ENCODE assay signal across 27 mouse cellular contexts in genomic region chr19:23817196-23817595, GRCm38 (mm10). TPM values are rescaled to one million over a fixed set of nuclear protein-coding genes. Genes with fewer than 3 reads are reported as not detected.
DNase-seq lines count a peak whose midpoint lies in the region; ATAC-seq and TF ChIP-seq lines count a peak whose summit lies in the region.
"Had no signal": no experiment of that assay in that cellular context is flagged by ENCODE, and none has a peak within 500 bp of the region (broad histone marks: within the 10 kb centered on the region; RNA-seq: fewer than 3 reads in every experiment).

No protein-coding gene starts in this region.

- no peaks in the 10 kb centered on the region for H3K9me3 ChIP-seq in hindbrain, embryonic 13.5 days
- H3K9me3 ChIP-seq in hindbrain, embryonic 10.5 days = no peaks in the 10 kb centered on the region
- H3K9me3 ChIP-seq in kidney, embryonic 15.5 days (replicated peaks) = no peaks in the 10 kb centered on the region
- H3K9me3 ChIP-seq: embryonic facial prominence, embryonic 13.5 days; embryonic facial prominence, embryonic 15.5 days; forebrain, embryonic 10.5 days; forebrain, embryonic 12.5 days had no signal

- no peak overlapping the region for H3K4me3 ChIP-seq in hindbrain, embryonic 13.5 days
- no peak overlapping the region for H3K4me3 ChIP-seq in hindbrain, embryonic 10.5 days
- H3K4me3 ChIP-seq in kidney, embryonic 15.5 days (replicated peaks) = no peak overlapping the region
- H3K4me3 ChIP-seq in heart, adult 2 months = no peak overlapping the region
- H3K4me3 ChIP-seq: embryonic facial prominence, embryonic 13.5 days; embryonic facial prominence, embryonic 15.5 days; erythroblast, embryonic 14.5 days; forebrain, embryonic 10.5 days; forebrain, embryonic 12.5 days had no signal

- no peak for TF ChIP-seq POLR2A in heart, adult 2 months (IDR thresholded peaks at IDR 0.05; ENCODE audit: insufficient read depth, low read depth, low read length)

- 0 out of 2 replicates have a peak overlapping the region, but pooled peaks have one; percentile 9 for H3K27ac ChIP-seq in hindbrain, embryonic 13.5 days
- H3K27ac ChIP-seq in hindbrain, embryonic 10.5 days = no peak overlapping the region
- H3K27ac ChIP-seq in kidney, embryonic 15.5 days = no peak overlapping the region
- H3K27ac ChIP-seq in heart, adult 2 months = no peak overlapping the region
- H3K27ac ChIP-seq: embryonic facial prominence, embryonic 13.5 days; embryonic facial prominence, embryonic 15.5 days; forebrain, embryonic 10.5 days; forebrain, embryonic 12.5 days had no signal

- no peak overlapping the region for H3K4me2 ChIP-seq in hindbrain, embryonic 13.5 days
- peak overlapping the region; percentile 47; the same call in 1 of the 2 replicates for H3K4me2 ChIP-seq in kidney, embryonic 15.5 days
- H3K4me2 ChIP-seq: embryonic facial prominence, embryonic 13.5 days; embryonic facial prominence, embryonic 15.5 days; forebrain, embryonic 12.5 days had no signal

- no peaks in the 10 kb centered on the region for H3K27me3 ChIP-seq in hindbrain, embryonic 13.5 days
- no peaks in the 10 kb centered on the region for H3K27me3 ChIP-seq in hindbrain, embryonic 10.5 days (ENCODE audit: insufficient read depth, poor library complexity, severe bottlenecking)
- H3K27me3 ChIP-seq in kidney, embryonic 15.5 days = no peaks in the 10 kb centered on the region
- no peaks in the 10 kb centered on the region for H3K27me3 ChIP-seq in heart, adult 2 months (ENCODE audit: control insufficient read depth, insufficient read depth, low read length)
- H3K27me3 ChIP-seq: CH12.LX; embryonic facial prominence, embryonic 13.5 days; embryonic facial prominence, embryonic 15.5 days; forebrain, embryonic 12.5 days had no signal

- no peaks in the 10 kb centered on the region for H3K79me2 ChIP-seq in heart, adult 2 months (replicated peaks; ENCODE audit: control insufficient read depth, insufficient read depth, low read length)

- intact Hi-C loops in heart, adult 2 months (cut with DNase I) = no loop called here

- no peak for DNase-seq in hindbrain, embryonic 10.5 days (ENCODE audit: low spot score)
- DNase-seq in kidney, adult 18-20 months = no peak
- peak; percentile 23 for DNase-seq in ES-CJ7 (ENCODE audit: low read depth, low spot score)
- peak; percentile 21 for DNase-seq in ZHBTc4 (ENCODE audit: low read depth, low spot score)
- no peak for DNase-seq in thymus, postnatal 4 days
- no peak for DNase-seq in heart, adult 2 months
- DNase-seq: adrenal gland, adult 2 months; adrenal gland, postnatal 10 days; adrenal gland, postnatal 25 days; B cell, adult 2 months; cerebellum, adult 11-12 months; cerebellum, adult 2 months; cerebellum, adult 9-10 months; cerebellum, postnatal 14 days; cerebellum, postnatal 36 days; embryo, embryonic 11 days had no signal

- no peak for TF ChIP-seq CTCF in heart, adult 2 months (IDR thresholded peaks at IDR 0.05)

- no peak for TF ChIP-seq EP300 in heart, adult 2 months (IDR thresholded peaks at IDR 0.05; ENCODE audit: insufficient read depth, low read depth, low read length)

- peaks cover 13% of the 10 kb centered on the region for H3K4me1 ChIP-seq in hindbrain, embryonic 13.5 days (replicated peaks)
- H3K4me1 ChIP-seq in hindbrain, embryonic 10.5 days (replicated peaks) = peaks cover 10% of the 10 kb centered on the region
- peaks cover 6% of the 10 kb centered on the region; the same call in 1 of the 2 replicates for H3K4me1 ChIP-seq in kidney, embryonic 15.5 days
- peaks cover 1% of the 10 kb centered on the region for H3K4me1 ChIP-seq in heart, adult 2 months (ENCODE audit: control insufficient read depth, insufficient read depth, low read length)
- H3K4me1 ChIP-seq: embryonic facial prominence, embryonic 13.5 days; embryonic facial prominence, embryonic 15.5 days; forebrain, embryonic 12.5 days had no signal

- H3K9ac ChIP-seq in hindbrain, embryonic 13.5 days = no peak overlapping the region
- no peak overlapping the region for H3K9ac ChIP-seq in kidney, embryonic 15.5 days
- no peak overlapping the region for H3K9ac ChIP-seq in heart, adult 2 months (ENCODE audit: low read depth, low read length)
- H3K9ac ChIP-seq: embryonic facial prominence, embryonic 13.5 days; embryonic facial prominence, embryonic 15.5 days; forebrain, embryonic 12.5 days had no signal

- H3K36me3 ChIP-seq in hindbrain, embryonic 13.5 days = 0 out of 2 replicates have a peak, but pooled peaks cover 2% of the 10 kb centered on the region
- H3K36me3 ChIP-seq in hindbrain, embryonic 10.5 days = no peaks in the 10 kb centered on the region
- H3K36me3 ChIP-seq in kidney, embryonic 15.5 days = no peaks in the 10 kb centered on the region
- H3K36me3 ChIP-seq in heart, adult 2 months (ENCODE audit: control insufficient read depth, insufficient read depth, low read length) = no peaks in the 10 kb centered on the region
- H3K36me3 ChIP-seq: embryonic facial prominence, embryonic 13.5 days; embryonic facial prominence, embryonic 15.5 days; forebrain, embryonic 10.5 days; forebrain, embryonic 12.5 days had no signal

- ATAC-seq in hindbrain, embryonic 13.5 days (ENCODE audit: low FRiP score) = no peak
- no peak for ATAC-seq in kidney, embryonic 15.5 days (replicated peaks; ENCODE audit: low FRiP score)
- ATAC-seq: CD4-positive, CD25-positive, alpha-beta regulatory T cell, adult 4 months; forebrain, embryonic 14.5 days; forebrain, embryonic 16.5 days had no signal

- 79% methylated on average over 6 of the region's 6 CpGs for WGBS in hindbrain, embryonic 13.5 days
- 80% methylated on average over 6 of the region's 6 CpGs for WGBS in hindbrain, embryonic 10.5 days
- 72% methylated on average over 6 of the region's 6 CpGs for WGBS in kidney, embryonic 15.5 days
- WGBS in heart, adult 2 months = 58% methylated on average over 6 of the region's 6 CpGs

RNA-seq across cellular contexts. Expression of gene Apba1, which starts 58.5 kb away (rescaled TPM):
- 7.3 and 7.7 TPM in 2 replicates for polyA plus RNA-seq in hindbrain, embryonic 13.5 days (2015; fragmentation: Nextera tagmentation; extraction: Ambion mirVana)
- polyA plus RNA-seq in hindbrain, embryonic 10.5 days (2016; fragmentation: Nextera tagmentation; extraction: Ambion mirVana) = 0.54 and 1.9 TPM in 2 replicates
- polyA plus RNA-seq in kidney, embryonic 15.5 days (2015; fragmentation: Nextera tagmentation; extraction: Ambion mirVana) = 0.91 and 0.92 TPM in 2 replicates
- total RNA-seq in heart, adult 2 months (2021) = 1 to 10 TPM; 3.0 to 3.9 TPM
- 2.7 and 3.3 TPM in 2 replicates for polyA plus RNA-seq in heart, adult 2 months (2012; rRNA removed)
- polyA plus RNA-seq: CD4-positive, CD25-positive, alpha-beta regulatory T cell, adult 4 months; erythroblast, embryonic 14.5 days had no signal

Comparison
In these comparisons a context has a peak if more than half of its experiments do, and no peak if none do; other contexts are left out.
1. DNase-seq: peak in ES-CJ7 (single experiment) and ZHBTc4 (single experiment); none in hindbrain, embryonic 10.5 days (single experiment), kidney, adult 18-20 months (single experiment), thymus, postnatal 4 days (single experiment) and heart, adult 2 months (0 of 2).